Mouse (Mus musculus) embryo, embryonic 11 days (tissue): ENCODE measurements around the gene Abcc10.
A peak's percentile ranks its signal among the peaks of the same experiment; 100 is the strongest.

Source experiments
- DNase-seq: peaks from one replicate; pipeline ENCODE4 v3.0.0-alpha.2; 2015

Abcc10 gene

DNA sequence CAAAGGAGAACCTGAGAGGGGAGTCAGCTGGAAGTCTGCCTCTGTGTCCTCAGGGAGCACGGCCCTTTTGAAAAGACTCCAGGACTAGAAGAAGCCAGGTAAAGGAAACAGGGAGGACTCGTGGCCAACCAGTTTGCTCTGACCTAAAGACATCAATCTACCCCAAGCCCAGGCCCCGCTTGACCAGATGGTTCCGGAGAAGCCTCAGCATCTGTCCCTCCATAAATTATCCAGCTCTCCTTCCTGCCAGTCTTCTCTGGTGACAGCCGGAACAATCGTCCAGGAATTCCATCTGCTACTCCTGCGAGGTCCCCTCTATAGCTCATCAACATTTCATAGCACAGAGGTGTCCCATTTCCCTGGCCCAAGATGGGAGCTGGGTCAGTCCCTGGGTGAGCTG lies 43.5 kb downstream of the Abcc10 start:
- peak; percentile 37 for DNase-seq

DNA sequence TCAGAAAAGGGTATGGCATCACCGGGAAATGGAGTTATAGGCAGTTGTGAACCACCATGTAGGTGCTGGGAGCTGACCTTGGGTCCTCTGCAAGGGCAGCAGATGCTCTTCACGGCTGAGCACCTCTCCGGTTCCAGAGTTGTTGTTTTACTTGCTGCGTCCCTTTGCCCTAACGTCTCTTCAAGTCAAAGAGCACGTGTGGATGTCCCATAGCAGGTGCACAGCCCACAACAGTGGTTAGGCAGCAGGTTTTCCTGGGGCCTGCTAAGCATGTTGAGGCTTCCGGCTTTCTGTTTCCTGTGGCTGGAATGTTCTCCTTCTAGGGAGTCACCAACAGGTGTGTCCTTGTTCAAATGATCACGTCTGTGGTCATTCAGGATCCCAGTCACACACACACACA lies 44.2 kb downstream of the Abcc10 start:
- no peak for DNase-seq

DNA sequence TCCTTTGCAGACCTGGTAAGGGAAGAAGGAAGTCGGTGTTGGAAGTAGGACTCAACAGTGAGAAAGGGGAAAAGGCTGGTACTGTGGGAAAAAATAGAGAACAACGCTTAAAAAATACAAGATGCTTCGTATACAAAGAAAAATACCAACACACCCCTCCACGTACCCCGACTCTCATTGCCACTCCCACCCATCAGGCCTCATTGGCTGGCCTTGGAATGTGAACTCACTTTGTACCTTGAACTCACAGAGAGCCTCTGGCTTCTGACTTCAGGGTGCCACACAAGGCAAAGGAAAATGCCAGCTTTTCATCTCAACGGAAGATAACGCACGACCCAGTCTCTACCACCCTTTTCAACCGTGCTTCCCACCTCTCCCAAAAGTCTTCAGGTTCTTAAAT lies 45.0 kb downstream of the Abcc10 start:
- no peak for DNase-seq

DNA sequence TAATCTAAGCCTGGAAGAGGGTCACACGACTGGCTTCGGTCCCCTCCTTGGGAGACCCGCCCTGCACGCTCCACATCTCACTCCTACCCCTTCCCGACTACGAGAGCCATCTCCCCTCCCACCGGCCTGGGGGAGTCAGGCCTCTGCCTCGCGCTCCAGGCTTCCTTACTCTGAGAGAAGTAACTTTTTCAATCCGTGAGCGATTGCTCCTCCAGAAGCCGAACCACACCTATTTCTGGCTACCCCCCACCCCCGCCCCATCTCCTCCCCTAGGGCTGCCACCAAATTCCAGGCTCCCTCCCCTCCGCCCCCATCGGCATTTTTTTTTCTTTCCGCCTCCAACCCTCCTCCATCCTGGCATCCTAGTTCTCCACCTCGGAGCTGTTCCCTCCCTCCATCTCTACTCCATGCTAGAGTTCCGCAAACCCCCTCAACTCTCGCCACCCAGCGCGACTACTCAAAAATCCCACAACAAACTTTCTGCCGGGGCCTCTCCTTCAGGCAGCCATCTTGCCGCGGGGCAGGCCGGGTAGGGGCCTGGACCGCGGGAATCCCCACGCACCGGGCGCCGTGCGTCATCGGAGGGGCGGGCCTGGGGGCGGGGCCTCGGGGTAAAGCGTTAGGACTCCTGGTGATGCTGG lies 45.5 kb downstream of the Abcc10 start, which contains the start of gene Tjap1:
Tjap1 (minus strand) TSS at position 544 of the 641 bp plus-strand sequence.
- DNase-seq: peak; percentile 94

DNA sequence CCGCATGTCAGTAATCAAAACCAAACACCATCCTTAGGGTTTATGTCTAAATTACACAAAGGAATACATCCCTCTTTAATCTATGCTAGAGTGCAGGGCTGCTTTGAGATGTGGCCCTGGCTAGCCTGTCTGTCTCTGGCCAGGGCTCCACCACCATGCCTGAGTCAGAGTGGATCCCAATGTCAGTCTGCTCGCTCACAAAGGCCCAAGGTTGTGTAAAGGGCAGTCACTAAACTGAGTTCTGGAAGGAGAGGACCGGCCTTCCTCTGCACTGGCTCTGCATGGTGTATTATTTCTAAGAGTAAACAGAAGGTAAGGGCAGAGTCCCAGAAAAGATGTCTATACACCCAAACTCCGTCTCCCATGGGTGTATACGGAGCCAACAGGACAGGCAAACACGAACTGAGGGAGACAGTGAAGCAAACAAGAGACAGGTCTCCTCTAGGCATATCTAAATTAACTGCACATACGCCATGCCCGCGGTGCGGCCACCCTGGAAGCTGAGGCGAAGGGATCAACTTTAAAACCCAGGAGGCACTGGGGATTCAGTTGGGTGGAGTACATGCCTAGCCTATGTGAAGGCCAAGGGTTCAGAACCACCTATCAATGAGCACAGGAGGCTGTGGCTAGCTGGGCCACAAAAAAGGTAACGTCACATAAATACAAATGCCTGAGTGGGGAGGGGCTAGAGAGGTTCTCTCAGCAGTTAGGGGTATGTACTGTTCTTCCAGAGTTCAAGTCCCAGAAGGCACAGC lies 50.0 kb downstream of the Abcc10 start:
- DNase-seq: no peak

DNA sequence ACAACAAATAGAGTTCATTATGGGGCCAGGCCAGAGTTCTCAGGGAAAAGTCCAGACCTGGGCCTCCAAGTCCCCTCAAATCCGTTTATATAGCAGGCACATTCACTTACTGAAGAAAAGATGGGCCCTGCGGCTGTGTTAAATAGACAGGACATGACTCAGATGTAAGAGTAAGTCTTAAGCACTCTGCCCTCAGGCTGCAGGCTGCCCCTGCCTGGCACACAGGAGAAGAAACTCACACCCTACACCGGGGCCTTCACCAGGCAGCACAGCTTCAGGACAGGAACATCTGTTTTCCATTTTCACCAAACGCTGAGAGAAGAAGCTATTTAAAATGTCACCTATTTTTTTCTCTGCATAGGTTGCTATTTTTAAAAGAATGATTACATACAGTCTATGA lies 50.6 kb downstream of the Abcc10 start:
- DNase-seq: peak; percentile 46

DNA sequence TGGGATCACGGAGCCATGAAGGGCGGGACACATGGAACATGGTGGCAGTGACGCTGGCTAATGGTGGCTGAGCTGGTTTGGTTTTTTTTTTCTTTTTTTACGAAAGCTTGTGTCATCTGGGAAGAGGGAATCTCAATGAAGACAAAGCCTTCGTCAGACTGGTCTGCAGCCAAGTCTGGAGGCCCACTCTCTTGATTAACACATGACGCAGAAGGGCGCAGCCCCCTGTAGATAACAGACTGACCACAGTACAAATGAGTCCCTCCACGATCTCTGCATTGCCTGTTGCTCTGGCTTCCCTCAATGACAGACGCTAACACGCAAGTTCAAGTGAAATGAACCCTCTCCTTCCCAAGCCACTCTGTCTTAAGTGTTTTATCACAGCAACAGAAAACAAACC lies 52.6 kb downstream of the Abcc10 start:
- no peak for DNase-seq

DNA sequence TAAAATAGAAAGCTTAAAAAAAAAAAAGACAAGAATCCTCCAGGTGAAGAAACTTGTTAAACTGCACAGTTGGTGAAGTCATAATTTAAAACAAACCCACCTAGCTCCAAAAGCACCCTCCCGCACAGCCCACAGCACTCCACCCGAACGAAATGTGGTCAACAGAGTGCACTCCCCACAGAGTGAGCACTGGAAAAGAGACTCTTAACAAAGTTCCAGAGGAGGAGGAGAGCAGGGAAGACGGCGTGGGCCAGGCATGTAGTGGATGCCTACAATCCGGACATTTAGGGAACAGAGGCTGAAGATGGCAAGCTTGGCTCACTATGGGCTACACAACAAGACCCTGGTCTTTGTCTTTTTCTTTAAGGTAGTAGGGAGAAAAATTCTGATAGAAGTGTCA lies 53.1 kb downstream of the Abcc10 start:
- no peak for DNase-seq

DNA sequence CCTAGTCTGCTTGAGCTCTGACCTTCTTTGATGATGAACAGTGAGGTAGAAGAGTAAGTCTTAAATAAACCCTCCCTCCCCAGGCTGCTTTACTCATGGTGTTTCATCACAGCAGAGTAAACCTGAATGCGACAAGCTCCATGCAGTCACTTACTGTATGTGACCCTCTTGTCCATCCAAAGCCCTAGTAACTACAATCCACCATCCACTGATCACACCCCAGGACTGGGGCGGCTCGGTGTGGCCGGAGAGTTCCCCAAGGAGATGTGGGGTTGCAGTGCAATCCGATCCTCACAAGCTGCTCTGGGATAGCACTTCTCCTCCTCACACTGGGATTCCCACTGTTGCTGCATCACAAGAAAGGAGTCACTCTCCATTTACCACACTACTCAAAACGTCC lies 53.7 kb downstream of the Abcc10 start:
- DNase-seq: no peak

DNA sequence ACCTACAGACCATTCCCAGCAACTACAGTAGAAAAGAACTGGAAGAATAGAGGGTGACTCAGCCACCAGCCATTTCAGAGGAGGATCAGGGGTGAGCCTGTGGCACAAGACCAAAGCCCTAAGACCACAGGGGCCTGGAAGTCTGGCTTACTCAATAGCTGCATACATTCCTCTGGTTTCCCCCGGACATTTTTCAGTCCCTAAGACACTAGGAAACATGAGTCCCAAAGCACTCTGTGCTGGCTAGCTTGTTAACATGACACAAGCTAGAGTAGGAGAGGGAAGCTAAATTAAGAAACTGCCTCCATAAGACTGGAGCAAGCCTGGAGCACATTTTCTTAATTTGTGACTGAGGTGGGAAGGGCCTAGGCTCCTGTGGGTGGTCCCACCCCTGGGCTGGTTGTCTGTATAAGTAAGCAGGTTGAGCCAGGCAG lies 54.3 kb downstream of the Abcc10 start:
- DNase-seq: no peak

DNA sequence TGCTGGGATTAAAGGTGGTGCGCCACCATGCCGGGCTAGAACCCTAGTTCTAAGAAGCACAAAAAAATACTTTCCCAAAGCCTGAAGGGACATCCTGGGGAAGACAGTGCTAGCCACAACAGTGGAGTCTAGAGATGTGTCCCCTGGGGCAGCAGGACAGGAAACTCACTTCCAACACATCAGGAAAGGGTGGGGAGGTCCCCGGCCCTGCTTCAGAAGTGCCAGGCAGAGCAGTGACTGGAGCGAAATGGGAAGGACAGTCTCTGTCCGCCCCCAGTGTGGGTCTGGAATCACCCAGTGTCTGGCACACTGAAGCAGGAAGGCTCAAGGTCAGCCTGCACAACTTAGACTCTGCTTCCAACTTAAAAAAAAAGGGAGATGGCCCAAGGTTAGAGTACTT lies 55.5 kb downstream of the Abcc10 start:
- DNase-seq: no peak

DNA sequence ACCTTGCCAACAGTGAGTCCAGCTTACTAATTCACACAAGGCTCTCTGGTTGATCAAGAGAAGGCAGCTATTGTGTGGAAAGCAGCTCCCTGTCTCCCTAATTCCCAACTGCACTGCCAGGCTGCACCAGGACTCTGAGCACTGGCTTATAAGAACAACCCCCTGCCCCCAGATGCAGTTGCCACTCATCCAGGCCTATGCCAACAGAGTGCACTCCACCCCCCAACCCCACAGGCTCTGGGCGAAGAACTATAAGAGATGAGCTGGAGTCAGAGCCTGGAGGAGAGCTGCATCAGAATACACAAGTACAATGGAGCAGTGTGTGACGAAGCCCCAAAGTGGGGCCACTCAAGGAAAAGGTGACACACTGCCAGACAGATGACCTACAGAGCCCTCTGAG lies 56.1 kb downstream of the Abcc10 start:
- no peak for DNase-seq

DNA sequence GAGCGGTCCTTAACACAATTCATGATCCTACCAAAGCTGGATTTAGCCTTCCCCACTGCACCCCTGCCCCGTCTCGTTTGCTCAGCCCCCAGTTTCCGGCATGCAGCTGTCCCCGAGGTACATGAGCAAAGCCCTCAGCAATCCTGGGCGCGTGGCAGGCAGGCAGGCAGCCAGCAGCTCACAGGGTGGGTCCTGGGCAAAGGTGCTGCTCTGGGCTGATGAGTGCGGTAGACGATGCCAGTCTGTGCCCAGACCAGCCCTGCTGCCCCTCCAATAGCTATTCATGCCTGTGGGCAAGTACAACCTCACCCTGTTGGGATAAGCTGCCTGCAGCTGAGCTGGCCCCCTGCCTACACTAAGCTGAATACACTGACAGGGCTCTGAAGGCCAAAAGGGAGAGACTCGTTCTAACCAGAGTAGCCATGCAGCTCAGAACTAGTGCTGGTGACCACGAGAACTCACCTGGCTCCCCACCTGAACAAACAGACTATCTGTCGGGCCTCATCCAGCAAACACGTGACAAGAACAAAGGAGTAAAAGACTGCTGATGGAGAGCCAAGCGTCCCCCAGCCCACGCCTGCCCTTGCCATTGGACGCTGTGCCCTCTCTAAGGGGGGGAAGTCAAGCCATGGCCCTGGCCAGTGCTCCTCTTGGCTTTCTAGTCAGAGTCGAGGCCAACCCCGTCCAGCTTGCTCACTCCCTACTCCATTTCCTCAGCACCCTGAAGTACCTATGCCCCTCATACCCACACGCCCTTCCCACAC lies 58.2 kb downstream of the Abcc10 start:
- DNase-seq: no peak

DNA sequence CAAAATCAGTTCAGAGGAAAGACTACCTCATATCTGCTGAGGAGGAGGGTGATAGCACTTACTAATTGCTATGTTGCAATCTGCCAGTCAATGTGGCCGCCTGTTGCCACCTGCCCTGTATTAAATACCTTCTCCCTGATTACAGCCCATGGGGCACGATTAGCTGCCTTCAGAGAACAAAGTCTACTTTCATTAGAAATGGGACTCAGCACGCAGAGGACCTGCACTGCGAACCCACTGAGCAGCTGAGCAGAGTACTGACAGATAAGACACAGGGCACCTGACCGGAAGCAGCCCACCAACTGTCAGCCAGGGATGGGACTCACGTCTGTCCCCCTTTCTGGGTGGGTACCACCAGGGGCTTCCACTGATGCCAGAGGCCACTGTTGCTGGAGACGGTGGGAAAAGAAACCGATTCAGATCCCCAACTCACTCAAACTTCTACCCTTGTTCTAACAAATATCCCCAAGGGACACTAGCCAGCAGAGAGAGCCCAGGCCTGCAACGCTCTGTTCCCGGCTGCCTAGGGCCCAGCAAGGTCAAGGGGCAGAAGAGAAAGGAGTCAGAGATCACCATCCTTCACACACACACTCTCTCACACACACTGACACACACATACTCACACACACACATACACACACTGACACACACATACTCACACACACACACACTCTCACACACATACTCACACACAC lies 60.0 kb downstream of the Abcc10 start:
- no peak for DNase-seq

DNA sequence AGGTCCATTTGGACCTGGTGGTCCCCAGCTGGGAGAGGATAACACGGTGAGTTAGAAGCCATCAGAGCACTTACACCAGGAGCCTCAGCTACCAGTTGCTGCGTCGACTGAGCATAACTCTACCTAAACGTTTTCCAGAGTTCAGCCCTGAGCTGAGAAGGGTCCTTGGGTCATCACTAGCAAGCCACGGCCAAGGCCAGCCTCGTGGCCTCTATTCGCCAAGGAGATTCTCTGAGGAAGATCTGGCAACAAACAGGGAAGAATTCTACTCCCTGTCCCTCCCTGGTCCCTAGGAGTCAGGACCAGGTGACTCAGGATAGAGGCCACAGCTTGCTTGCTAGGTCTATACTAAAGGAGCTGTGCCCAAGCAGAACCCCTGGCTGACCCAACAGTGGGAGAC lies 60.6 kb downstream of the Abcc10 start:
- no peak for DNase-seq

DNA sequence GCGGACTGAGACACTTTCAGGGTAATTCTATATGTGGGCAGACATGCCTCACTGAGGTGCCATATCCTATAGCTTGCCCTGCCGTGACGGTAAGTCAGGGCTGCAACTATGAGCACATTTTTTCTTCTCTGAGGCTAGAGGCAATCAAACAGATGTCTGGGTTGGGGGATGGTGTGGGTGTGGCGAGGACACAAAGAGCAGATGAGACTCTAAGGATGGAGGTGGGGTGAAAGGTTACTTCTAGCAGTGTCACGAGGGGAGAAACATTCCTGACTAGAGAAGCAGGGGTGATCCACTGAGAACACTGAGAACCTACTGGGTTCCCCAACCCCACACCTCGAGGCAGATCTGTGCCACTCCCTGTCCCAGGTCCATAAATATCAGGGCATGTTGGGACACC lies 61.2 kb downstream of the Abcc10 start:
- no peak for DNase-seq

DNA sequence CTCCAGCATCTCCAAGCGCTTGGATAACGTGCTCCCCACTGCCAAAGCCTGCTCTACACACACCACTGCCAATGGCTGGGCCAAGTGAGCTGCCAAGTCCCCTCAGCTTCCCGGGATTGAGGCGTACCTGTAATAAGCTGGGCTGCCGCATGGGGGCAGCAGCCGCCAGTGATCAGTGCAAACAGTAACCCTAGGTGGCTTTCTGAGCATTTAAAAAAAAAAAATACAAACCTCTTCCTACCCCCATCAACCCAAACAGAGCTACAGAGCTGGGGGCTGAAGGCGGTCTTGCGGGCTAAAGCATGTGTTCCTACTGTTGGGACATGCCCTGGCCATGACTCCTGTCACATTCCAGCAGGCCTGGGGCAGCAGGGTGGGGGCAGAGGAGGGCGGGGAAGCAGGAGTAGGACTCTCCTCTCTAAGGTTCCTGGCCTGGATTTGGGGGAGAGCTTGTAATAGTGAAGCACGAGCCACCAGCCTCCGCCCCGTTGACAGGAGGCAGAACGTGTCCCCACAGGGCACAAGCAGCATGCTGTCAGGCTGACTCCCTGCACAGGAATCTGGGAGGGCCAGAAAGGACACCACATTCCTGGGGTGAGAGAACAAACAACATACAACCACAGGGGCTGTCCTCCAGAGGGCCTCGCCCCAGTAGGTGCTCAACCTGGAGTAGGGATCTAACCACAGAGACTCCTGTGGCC lies 62.1 kb downstream of the Abcc10 start:
- peak; percentile 73 for DNase-seq

DNA sequence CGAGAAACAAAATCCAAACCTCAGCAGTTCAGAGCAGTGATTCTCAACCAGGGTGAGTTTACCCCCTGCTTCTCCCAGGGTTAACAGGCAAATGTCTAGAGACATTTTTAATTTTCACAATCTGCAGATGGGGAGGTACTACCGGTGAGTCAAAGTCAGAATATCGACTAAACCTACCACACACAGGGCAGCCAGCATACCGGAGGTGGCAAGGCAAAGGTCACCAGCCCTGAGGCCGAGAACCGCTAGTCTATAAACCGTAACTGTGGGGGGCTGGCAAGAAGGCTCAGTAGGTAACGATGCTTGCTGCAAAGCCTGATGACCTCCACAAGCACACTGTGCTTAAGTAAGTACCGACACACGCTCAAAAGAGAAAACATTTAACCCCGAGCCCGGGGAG lies 62.6 kb downstream of the Abcc10 start:
- no peak for DNase-seq

DNA sequence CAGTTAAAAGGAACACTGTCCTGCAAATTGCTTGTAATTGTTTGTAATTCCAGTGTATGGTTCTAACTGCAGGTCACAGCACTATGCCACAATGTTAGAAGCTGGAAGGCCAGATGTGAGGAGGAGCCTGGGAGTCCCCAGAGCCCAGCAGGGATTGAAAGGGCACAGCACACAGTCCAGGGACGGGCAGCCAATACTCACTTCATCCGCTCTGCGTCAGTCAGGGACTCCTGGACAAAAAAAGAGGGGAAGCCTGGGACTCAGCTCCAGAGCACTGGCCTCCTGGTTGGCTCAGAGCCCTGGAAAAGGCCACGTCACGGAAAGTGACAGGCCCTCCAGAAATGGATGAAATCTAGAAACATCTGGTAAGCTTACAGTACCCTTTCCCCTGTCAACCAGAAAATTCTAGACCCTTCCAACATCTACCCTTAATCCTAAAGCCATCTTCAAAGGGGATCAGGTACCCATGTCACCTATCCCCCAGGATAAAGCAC lies 65.9 kb downstream of the Abcc10 start:
- DNase-seq: no peak

DNA sequence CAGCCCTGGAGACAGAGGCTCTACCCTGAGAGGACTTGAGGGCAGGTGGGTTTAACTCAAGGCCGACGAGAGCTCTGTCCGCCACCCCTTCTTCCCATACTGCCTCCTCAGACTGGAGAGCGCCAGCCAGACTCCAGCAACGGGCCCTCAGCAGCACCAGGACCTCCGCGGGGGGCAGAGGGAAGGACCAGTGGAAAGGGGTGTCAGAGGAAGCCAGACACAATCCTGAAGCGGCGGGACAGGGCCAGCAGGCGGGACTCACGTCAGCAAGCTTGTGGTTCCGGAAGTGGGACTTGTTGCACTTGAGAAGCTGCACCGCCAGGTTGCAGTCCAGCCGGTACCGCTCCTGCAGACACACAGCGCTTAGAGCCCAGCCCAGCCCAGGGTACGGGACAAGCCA lies 68.5 kb downstream of the Abcc10 start:
- no peak for DNase-seq

DNA sequence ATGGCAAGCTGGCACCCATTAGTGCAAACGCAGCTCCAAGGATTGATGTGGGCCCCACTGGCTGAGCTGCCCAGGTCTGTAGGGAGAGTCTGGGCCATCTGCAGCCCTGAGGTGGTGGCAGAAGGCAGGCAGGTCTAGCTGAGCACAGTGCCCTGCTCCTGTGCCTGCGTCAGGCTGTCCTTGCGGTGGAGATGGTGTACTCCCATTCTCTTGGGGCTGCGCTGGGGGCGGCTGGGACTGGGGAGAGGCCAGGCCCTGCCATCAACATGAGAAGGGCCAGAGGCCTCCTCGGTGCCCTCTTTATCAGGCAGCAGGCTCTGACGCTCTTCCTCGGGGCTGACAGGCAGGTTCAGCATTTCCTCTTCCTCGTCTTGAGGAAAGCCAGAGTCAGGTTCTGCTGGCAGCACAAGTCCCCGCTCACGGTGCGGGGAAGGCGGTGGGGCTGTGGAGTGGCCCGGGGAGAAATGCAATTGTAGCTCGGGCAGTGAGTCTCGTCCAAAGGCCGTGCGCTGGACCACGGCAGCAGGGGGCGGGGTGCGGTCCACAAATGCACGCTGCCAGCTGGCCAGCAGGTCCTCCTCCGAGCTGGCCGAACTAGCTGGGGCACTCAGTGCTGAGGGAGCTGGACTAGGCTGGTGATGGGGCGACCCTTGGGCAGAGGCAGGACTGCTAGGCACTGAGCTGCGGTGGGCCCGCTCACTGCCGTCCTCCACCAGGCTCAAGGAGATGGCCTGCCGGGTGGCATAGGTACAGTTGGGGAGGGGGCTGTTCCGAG lies 69.7 kb downstream of the Abcc10 start:
- no peak for DNase-seq

DNA sequence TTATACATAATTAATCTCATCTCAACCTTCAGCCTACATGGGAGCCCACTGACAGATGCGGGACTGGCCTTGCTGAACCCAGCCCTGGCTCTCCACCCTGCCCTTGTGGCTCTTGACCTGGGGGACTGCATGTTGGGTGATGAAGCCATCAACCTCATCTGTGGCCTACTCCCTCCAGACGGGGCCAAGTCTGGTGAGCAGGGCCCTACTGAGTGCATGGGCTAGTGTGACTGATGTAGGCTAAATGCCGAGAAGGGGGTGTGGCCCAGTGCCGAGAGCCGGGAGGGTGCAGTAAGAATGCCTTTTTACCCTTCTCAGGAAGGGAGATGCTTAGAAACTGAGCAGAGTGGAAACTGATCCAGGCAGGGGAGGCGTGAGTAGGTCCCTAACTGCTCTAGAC lies 73.0 kb downstream of the Abcc10 start:
- DNase-seq: no peak
